Mouse (Mus musculus): ENCODE results near the gene Pde4d.

Pde4d gene

GRCm38 (mm10) chr13:109576725-109577124 lies 1127.0 kb downstream of the Pde4d start:
- in situ Hi-C loops (cut with MboI; ENCODE audit: unreplicated experiment in 2 of 2), result no loop called here

DNA sequence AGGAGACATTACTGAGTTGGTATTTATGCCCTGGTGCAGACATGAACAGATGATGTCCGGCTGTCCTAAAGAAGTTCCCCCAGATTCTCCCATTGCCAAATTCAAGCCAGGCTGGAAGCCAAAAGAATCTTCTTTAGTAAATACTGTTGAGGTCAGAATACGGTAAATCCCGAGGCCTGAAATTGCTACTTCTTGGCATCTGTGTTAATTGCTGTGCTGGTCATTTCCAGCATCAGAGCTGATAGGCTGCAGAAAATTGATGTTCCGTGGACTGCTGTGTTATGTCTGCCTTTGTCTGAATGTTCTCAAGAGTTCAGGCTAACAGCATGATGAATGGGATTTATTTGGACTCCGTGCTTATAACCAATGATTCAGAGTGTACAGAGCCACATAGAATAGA lies 1127.7 kb downstream of the Pde4d start:
- in situ Hi-C loops (cut with MboI; ENCODE audit: unreplicated experiment in 2 of 2), result no loop called here

DNA sequence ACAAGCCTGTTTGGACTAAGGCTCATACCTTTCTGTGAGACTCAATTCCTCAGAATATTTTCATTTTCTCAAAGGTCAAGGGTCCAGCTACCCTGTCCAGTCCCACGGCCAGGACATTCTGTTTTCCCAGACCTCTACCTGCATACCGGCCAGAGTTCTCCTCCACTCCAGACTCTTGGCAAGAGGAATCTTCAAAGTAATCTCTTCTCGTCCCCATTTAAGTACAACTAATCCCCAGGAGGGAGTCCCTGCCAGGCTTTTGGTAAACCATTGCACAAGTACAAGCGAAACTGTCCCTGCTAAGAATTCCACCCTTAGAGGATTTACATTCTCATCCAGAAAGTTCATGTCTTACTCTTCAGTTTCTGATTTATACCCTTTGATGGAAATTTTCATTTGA lies 1128.2 kb downstream of the Pde4d start:
- in situ Hi-C loops (cut with MboI; ENCODE audit: unreplicated experiment in 2 of 2), result no loop called here

DNA sequence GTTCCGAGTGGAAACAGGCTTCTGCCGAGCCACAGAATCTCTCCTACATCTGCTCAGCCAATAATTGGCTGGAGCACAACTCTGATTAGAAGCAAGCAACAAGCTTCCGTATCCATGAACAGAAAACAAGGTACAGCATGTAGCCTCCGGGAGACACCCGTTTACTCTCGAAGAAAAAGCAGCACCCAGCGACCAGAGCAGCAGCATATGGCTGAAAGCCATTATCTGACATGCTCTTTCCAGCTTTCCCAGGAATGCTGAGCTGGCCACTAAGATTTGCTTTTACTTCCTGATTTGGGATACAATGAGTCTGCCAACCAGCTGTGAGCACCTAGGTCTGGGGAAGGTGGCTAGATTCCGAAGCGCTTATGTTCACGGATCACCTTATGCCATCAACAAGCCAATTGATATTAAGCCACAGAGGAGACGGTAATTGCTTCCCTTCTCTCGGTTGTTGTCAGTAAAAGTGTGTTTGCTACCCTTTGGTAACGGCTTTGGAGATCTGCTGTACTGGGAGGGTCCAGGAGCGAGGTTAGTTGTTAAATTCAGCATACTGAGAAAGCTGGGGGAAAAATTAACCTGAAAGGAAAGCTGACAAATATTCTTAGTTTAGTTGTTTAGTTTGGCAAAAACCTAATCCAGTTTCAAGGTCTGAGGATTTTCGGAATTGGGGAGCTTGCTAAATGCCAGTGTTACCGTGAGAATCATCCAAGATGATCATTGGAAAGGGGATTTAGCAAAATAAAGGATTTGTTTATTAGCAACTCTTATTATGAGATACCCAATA lies 1131.7 kb downstream of the Pde4d start:
- in situ Hi-C loops (cut with MboI; ENCODE audit: unreplicated experiment in 2 of 2), result no loop called here

DNA sequence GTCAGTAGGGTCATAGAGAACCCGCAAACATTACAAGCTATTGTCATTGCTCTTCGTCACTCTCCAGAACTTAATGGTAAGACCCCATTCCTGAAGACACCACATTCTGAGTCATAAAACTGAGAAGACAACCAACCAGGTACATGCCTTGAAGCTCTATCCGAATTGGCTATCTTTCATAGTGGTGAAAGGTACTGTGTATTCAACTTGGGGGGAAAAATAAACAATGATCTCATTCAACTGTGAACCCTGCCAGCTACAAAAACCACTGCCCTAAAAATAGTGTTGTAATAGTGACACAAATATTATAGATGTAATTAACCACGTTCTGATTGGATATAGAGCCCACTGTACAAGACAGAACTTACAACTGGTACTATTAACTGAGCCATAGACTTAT lies 1140.3 kb downstream of the Pde4d start:
- in situ Hi-C loops (cut with MboI; ENCODE audit: unreplicated experiment in 2 of 2), result no loop called here

DNA sequence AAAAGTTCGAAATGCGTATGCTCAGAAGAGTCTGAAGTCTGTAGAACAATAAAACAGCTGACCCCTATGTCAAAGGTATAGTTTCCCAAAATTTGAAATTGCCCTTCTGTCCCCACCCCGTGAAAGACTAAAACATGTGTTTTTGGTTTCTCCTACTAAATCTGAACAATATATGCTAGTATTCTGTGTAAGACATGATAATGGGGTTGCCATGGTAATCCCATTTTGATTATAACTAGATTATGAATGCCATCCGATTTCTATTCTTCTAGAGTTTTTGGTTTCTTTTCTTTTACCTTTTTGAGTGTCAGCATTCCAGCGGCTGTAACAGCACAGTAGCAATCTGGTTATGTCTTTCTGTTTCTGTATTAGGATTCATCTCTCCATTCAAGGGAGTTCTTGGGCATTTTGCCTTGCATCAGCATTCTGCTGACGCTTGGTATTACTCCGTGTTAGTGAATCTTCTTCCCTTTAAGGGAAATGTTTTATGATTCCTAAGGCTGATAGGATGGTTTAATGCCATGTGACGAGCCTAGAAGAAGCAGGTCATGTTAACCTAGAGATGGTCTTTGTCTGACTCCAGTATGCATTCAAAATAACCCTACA lies 1142.5 kb downstream of the Pde4d start:
- in situ Hi-C loops (cut with MboI; ENCODE audit: unreplicated experiment in 2 of 2), result no loop called here

- in situ Hi-C loops (cut with MboI; ENCODE audit: unreplicated experiment in 2 of 2), result no loop called here
Observed at GRCm38 (mm10) chr13:109599711-109600110, 1150.0 kb downstream of the Pde4d start.

DNA sequence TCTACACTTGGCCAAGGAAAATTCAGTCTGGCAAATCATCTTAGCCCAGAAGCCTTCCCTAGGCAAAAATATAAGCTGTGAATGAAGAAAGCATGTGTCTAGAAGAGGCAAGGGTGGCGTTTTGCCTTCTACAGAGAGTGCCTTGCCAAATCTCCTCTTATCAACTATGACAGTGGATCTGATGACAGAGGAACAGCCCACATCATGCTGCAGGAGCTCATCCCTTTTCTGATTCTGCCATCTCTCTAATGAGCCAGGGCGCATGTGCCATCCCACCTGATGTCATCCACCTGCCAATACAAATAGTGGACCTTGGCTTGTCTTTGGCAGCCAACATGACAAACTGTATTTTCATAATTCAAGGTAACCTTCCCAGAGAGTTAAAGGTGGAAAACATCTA lies 1154.3 kb downstream of the Pde4d start:
- in situ Hi-C loops (cut with MboI; ENCODE audit: unreplicated experiment in 2 of 2), result no loop called here

- in situ Hi-C loops (cut with MboI; ENCODE audit: unreplicated experiment in 2 of 2), result no loop called here
Observed at GRCm38 (mm10) chr13:109605140-109605539, 1155.4 kb downstream of the Pde4d start.

GRCm38 (mm10) chr13:109609106-109609804 lies 1159.5 kb downstream of the Pde4d start:
- in situ Hi-C loops (cut with MboI; ENCODE audit: unreplicated experiment in 2 of 2), result no loop called here

DNA sequence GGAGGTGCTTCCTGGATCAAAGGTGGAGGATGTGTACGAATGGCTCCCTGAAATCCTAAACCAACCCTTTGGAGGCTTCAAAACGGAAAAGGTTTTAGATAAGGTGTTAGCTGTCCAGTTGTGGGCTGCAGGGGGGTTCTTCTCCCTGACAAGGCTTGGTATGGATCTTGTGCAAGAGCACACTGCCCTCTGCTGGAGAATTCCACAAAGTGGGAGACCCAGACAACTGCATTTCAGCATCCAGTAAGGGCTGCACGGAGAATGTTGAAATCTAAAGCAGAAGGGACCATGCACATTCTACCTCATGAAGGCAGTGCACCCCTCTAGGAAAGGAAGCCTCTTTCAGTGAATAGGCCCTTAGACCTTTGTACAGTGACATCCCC lies 1160.0 kb downstream of the Pde4d start:
- in situ Hi-C loops (cut with MboI; ENCODE audit: unreplicated experiment in 2 of 2), result no loop called here

GRCm38 (mm10) chr13:109610772-109611171 lies 1161.0 kb downstream of the Pde4d start:
- in situ Hi-C loops (cut with MboI; ENCODE audit: unreplicated experiment in 2 of 2), result no loop called here

- in situ Hi-C loops (cut with MboI; ENCODE audit: unreplicated experiment in 2 of 2), result no loop called here
Observed at GRCm38 (mm10) chr13:109615213-109615784, 1165.6 kb downstream of the Pde4d start.

- in situ Hi-C loops (cut with MboI; ENCODE audit: unreplicated experiment in 2 of 2), result no loop called here
Observed at GRCm38 (mm10) chr13:109615785-109616281, 1166.1 kb downstream of the Pde4d start.

- in situ Hi-C loops (cut with MboI; ENCODE audit: unreplicated experiment in 2 of 2), result no loop called here
Observed at GRCm38 (mm10) chr13:109619158-109619657, 1169.5 kb downstream of the Pde4d start.

GRCm38 (mm10) chr13:109622207-109622606 lies 1172.5 kb downstream of the Pde4d start:
- in situ Hi-C loops (cut with MboI; ENCODE audit: unreplicated experiment in 2 of 2), result no loop called here

DNA sequence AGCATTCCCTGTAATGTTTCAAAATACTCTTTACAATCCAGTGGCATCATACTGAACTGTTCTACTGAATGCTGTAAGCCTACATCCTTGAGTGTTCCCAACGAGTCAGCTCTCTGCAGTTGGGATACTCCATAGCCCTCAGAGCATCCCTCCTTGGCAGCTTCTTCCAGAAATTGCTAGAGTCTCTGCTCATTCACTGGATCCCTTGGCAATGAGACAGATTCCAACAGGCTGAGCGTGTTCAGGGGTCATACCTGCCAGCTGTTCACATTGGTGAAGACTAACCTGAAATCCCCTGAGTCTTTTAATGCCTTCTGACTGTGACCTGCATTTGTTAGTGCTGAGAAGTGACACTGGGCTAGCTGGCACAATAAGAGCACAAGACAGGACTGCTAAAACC lies 1173.5 kb downstream of the Pde4d start:
- in situ Hi-C loops (cut with MboI; ENCODE audit: unreplicated experiment in 2 of 2), result no loop called here

- in situ Hi-C loops (cut with MboI; ENCODE audit: unreplicated experiment in 2 of 2), result no loop called here
Observed at GRCm38 (mm10) chr13:109624772-109625349, 1175.1 kb downstream of the Pde4d start.

GRCm38 (mm10) chr13:109625466-109626129 lies 1175.8 kb downstream of the Pde4d start:
- in situ Hi-C loops (cut with MboI; ENCODE audit: unreplicated experiment in 2 of 2), result no loop called here

GRCm38 (mm10) chr13:109627265-109627664 lies 1177.5 kb downstream of the Pde4d start:
- in situ Hi-C loops (cut with MboI; ENCODE audit: unreplicated experiment in 2 of 2), result no loop called here

Measured in v-Abl transformed pro-B cells (cell line).